Mouse (Mus musculus): ENCODE measurements at regions not wholly inside any gene's neighbourhood (a gene's known extent, or its start where the extent isn't known, plus 50 kb on each side); places are given as distances from the start of the nearest gene placed in this dataset.

DNA sequence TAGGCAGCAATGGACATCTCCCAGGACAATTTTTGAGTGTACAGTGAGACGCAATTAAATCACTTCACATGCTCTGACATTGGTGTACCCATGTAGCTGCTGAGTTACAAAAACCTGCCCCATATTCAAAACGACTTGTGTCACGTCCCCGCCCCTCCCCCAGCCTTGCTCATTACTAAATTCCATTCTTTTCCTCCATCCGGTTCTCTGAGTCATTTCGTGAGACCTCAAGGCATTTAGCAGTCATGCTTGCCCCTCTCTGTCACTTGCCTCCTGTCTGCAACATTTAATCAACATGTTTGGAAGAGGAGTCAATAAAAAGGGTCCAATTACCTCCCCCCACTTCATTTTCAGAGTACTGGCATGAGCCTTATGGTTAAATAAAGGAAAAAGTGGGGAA, 156.3 kb upstream of the Id4 start:
- DNase-seq: no peak

DNA sequence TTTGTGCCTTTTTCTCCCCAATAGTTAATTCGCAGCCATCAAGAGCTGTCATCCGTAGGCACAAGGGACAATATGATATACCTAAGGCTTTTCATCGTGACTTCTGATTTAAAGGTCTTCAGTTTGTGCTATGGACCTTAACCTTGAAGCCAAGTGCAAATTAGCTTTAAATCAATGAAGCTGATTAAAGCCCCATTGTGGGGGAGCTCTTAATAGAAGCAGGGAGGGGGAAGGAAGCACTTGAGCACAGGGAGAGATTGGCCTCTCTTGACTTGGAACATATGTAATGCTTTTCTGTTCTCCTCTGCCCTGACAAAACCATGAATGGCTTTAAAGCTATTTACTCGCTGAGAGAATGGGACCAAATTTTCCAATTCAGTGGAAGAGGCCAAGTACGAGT, 154.1 kb upstream of the Id4 start:
- no peak for DNase-seq

DNA sequence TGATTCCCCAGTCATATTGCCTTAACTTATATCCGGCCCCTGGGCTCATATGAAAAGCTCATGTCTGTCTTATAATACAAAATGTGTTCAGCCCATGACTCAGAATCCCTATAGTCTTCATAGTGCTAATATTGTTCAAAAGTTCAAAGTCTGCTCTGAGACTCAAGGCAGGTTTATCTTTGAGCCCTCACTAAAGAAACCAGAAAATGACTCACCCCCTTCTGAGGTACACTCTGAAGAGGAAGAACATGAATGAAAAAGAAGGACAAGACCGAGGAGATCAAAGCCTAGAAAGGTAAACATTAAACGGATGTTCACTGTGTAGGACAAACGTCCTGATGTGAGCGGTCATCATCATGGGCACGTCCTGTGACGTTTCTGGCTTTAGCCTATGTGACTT, 145.1 kb upstream of the Id4 start:
- DNase-seq: no peak

DNA sequence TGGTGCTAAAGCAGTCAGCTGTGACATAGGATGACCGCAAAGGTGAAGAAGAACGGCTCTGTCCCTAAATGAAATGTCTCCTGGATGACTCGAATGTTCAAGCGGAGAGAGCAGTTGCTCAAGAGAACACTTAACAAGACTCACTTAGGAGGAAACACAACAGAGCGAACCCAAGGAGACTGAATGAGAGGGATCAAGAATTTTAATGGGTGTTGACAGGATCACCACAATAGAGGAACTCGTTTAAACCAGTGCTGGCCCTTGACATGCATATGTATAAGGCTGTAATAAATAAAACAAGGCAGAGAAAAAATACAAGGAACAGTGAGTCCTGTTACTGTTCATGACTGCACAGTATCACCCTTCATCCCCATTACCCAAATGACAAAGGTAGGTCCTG, 134.4 kb upstream of the Id4 start:
- DNase-seq: no peak

DNA sequence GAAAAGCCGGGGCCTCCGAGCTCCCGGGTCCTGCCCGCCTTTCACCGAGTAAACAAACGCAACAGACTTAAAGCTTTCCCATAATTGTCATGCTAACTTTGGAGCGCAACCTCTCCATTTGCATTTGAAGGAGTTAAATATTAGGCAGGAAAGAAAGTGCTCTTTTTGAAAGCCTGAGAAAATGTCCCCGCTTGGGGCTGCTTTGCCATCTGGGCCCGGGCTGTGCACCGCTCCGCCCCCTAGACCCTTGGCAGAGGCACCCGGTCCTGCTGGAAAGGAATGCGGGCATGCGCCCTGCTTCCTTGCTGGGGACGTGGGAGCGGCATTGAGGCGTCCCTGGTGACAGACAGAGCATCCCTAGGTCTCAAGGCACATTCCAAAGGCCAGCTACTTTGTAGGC, 130.3 kb upstream of the Id4 start:
- peak; percentile 8 for DNase-seq

DNA sequence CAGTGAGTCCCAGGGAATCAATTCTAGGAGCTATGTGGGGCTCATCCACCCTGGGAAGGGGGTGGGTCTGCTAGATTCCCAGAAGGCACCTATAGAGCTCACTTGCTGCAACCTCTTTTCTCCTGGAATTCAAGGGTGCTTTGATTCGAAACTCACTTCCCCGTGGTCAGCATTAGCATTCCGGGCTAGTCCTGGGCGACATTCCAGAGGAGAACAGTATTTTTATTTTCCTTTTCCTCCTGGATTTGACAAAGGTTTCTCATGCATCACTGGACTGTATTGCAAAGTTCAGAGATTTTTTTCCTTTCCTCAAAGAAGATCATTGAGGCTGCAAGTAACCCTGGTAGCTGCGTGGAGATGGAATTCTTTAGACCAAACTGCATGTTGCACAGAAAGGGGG, 129.3 kb upstream of the Id4 start:
- DNase-seq: no peak

DNA sequence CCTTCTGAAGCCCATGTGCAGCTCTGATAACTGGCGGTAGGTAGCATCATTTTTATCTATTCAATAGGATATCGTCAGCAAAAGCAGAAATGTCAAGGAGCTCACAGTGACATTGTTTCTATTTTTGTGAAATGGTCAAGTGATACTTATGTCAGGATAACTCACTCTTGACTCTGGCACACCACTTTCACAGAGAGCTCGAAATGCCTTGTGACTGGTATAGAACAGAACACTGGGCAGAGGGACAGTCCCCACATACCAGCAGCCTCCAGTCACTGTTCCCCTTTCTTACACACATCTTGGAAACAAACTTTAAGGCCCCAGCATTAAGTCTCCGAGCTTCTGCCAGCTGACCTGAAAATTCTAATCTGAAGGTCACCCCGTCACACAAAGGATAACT, 115.1 kb upstream of the Id4 start:
- DNase-seq: no peak

DNA sequence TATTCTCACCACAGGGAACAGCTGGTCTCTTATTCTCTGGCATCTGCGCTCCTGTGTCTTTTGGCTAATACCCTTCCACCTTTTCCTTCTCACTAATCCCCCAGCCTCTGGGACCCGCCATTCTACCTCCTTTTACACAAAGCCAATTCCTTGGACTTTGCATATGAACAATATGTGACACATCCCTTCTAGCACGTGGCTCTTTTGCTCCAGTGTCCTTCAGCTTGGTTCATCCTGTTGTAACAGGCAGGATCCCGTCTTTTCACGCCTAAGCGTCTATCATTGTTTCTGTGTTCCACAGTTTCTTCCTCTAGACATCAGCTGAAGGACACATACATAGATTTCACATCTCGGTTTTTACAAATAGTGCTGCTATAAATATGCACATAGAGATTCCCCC, 114.0 kb upstream of the Id4 start:
- DNase-seq: no peak

DNA sequence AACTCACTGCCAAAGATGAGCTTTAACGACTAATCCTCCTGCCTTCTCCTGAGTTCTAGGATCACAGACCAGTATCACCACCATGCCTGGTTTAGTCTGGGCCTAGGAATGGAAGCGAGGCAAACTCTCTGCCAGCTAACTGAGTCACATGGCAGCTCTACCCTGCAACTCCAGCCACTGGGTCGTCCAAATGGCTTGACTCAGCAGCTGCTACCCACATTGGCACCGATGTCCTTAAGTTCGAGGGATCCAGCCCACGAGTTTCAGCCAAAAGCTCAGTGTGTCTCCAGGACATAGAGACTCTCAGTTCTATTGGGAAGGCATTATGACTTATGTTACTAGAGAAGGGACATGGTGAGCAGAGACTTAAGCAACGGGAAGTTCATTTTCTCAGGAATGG, 107.8 kb upstream of the Id4 start:
- DNase-seq: no peak

DNA sequence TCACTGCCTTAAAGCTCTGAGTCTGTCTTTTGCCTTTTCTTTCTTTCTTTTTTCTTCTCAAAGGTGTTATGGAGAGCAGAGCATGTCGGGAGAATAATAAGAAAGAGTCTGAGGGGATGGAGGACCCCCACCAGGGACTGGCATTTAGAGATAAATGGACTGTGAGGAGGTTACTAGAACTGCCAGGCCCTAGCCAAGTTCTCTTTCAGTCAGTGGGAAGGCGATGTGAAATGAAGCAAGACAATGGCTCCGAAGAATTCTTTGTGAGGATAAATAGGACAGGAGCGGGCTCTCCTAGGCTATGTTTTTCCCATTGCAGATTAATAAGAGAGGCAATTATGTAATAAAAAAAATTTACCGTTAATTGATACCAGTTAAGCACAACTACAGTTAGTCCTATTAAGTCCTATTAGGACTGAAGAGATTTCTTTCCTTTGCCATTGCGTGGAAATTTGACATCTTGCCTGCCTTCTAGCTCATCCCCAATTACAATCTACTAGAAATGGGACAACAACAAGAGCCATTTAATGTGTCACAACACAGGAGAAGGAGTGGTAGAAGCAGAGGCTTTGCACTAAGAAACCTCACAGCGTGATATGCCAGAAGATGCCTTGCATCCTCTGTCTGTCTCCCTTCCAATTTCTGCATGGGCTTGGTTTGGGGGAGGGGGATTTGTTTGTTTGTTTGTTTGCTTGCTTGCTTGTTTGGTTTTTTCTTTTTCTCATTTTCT, 107.2 kb upstream of the Id4 start:
- DNase-seq: no peak

DNA sequence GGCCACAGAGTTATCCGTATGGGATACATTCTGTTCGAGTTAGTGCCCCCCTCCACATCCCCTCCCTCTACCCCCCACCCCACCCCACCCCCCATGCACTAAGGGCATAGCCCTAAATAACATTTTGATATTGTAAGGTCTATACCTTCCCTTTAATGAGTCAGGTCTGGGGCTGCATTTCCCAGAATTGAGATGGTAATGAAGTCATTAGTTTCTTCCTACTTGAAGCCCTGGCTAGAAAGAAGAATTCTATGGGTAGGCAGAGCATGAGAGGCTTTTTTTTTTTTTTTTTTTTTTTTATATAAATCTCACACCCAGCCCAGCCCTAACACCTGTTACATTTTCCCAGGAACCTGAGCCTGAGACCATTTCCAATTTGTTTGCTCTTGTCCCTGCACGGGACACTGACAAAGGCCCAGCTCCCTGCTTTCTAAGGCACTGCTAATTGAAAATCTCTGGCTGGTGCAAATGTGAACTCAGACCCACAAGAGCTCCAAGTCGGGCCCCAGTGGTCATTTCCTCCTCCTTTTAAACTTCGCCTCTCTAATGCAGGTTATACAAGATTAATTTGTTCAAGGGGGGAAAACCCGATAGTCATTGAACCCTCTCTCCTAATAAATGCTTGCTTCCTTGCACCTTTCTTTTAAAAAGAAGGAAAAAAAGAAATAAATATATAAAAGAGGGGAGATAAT, 106.5 kb upstream of the Id4 start:
- DNase-seq: no peak

DNA sequence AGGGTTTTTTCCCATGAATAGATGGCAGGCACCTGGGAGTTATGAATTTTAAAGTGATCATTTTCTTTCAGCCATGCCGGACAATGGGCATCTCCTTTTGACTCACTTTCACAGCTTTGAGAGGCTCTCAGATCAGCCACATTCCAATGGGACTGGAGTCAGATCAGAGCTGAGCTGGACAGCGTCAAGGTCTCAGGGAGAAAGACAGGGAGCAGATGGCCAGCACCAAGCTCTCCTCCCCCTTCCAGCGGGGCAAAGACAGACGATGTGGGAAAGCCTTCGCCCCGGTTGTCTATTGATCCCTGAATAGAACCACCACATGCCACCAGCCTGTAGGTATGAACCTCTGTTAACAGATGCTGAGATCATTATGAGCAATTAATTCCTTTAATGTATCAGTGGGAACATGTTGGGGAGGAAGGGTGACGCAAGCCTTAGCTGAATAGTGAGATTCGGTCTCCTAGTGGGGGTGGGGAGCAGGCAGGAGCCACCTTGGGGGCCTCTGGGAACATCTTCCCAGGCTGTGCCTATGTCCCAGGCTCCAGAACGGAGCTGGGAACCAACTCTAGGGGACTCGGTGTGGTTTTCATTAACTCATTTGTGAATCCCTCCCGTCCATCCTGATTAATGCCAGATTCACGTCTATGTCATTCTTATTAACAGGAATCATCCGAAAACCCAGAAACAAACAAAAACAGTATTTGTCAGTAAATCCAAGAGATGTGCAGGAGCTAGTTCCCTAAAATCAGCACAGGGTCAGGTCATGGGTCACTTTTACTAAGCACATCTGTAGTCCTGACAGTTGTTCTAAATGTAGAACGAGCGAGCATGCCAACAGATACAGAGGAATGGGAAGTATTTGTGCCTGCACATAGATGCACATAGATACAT, 101.8 kb upstream of the Id4 start:
- DNase-seq: no peak

DNA sequence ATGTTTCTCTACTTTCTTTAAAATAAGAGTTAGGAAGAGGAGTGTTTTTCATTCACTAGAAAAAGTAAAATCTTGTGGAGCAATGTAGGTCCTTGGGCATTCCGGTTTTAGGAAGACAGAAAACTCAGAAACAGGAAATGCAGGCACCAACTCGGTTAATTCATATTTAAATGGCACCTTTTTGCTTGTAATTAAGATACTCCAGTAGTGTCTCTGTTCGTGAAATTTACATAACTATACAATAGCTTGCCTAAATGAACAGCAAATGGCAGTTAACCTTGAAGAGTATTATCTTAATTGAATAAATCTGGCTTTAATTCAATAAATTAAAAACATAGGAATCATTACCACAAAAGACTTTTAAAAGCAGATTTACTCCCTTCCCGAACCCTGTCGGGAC, 100.9 kb upstream of the Id4 start:
- no peak for DNase-seq

DNA sequence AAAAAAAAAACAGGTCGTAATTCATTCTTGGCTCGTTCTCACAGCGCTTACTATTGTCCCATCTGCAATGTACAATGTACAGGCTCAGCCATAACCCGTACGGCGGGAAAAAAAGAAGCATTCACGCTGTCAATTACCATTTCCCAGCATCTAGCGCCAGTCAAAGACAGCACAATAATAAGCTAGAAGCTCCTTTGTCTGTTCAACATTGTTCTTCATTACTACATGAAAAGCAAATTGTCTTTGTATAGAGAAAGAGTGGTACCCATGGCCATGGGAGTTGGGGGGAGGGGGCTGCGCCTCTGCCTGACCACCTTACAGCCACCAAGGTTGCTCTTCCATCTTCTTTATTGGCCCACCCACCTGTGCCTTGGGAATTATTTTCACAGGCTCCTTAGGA, 99.7 kb upstream of the Id4 start:
- no peak for DNase-seq

DNA sequence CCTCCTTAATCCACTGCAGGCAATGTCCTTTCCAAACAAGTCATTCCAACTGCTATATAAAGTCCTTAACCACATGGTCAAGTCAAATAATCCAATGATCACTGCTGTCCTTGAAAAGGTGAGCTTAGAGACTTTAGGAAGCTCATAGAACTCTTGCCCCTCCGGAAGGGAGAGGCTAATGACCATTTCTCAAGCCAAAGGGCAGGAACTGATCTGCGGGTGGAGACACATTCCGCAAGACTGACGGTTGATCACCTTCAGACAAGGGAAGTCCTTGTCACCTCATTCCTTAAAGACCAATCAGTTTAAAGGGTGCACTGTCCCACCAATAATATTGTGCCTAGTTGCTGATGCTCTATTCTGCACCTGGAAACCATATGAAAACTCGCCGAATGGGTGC, 96.4 kb upstream of the Id4 start:
- no peak for DNase-seq

DNA sequence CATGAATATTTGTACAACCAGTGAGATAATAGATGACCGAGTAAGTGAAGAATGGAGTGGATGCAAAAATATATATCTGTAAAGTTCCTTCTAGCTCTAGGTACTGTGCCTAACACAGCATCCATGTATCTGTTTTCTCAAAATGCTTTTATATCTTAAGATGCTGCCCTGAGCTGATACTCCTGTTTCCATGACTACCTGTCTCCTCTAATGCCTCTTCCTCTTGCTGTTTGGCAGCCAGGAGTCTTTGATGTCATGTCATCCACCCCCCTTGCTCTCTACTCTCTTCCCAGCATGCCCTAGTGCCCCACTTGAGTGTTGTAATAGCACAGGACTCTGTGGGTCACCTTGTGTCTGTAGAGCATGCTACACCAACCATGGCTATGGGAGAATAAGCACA, 95.2 kb upstream of the Id4 start:
- no peak for DNase-seq

DNA sequence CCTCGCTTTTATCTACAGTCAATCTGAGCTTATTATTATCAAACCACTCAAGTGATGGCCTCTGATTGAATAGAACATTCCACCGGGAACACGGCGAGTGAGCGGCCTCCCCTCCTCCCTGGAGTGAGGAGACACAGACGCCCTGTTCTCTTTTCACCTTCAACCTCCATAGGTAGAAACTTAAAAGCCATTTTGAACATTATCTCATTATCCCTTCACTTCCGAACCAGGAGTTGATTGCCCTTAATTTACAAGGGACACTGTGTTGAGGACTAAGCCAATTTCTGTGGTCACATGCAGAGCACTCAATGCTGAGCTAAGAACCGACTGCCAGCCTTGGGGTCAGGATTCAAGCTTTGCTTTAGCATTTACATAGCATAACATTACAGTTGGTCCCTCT, 93.1 kb upstream of the Id4 start:
- no peak for DNase-seq

DNA sequence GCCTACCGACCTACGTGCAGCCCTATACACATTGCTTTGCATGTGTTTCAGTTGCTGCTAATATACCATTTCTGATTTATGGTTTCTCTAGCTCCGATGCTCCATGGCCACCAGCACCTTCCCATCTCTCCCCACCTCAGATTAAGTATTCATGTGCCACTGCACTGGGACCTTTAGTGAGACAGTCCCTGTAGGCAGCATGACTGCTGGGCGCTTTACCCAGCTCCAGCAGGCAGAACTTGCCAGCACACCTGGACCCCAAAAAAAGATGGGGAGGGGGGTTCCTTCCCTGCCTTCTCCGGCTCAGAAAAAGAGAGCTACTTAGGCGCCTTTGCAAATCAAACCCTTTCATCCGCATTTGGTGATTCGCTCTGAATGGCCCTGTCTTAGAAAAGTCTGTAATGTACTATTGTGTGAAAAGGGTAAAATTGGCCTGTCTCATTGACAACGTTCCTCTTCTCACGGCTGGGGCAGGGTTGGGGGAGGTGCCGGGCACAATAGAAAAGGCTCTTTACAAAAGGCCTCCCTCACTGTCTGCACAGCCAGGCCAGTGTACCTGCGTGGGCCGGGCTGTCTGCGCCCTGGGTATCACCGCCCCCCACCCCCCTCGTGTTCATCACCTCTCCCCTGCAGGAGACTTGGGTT, 89.6 kb upstream of the Id4 start:
- DNase-seq: no peak

DNA sequence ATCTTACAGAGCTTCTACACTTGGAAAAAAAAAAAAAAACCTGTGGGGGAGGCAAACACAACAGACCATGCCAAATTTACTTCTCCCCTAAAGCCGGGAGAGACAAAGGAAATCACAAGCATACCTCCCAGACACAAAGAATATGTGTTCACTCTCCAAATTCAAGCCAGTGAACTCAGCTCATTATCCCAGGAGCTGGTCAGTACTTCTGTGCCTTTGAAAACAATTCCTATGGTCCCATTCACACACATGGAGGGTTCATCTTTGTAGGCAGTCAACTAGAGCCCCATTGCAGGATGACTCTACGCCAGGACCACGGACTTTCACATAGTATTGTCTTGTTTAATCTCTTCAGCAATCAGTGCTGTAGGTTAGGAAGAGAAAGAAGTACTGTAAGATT, 89.0 kb upstream of the Id4 start:
- no peak for DNase-seq

DNA sequence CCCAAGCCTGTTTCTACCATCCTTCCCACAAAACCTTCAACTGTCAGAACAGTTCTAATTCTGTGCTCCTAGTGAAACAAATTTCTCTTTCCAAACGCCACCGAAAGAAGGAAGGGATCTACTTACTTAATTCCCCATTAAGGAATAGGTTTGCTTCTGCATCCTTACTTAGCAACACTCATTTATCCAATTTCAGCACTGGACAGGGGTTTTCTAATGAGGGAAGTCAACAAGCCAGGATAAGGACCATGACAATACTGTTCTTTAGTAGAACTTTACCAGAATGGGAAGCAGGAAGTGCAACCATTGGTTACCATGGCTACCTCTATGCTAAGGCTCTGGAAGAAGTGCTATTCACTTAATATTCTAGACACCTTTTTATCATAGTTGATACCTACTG, 68.6 kb upstream of the Id4 start:
- no peak for DNase-seq

DNA sequence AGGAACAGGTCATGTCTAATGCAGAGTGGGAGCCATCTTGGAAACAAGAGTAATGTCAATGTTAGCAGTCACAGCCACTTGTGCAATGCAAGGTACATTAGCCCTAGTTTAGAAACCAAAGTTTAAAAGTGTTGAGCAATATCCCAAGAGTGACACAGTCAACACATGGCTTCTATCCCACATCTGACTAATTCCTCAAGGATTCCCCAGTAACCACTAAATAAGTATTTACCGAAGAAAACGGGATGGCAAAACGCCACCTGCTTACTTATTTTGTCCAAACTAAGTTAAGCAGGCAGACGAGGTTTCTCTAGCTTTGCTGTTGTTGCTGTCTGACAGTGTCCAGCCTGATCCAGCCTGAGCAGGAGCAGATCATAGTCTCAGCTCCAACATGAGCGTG, 67.1 kb upstream of the Id4 start:
- DNase-seq: no peak

DNA sequence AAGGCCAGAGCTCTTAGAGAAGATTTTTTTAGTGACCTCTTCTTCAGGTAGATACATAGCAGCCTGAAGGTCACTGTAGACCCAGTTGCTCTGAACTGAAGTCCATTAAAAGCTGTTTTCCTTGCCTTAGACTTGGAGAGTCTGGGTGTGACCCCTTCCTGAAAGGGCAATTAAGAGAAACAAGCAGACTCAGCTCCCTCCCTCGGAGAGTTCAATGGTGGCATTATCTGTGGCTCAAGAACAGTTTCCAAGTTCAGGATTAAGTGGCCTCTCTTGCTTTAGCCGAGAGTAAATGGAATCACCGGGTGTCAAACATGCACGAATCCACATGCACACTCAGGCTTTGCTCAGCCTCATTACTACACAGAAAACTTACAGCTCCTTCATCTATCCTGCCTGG, 53.2 kb upstream of the Id4 start:
- no peak for DNase-seq
